Mouse (Mus musculus): Measurements from ENCODE around the gene Irs2.

- TF ChIP-seq CTCF (IDR thresholded peaks at IDR 0.05; ENCODE audit: insufficient read depth, low read depth, low read length), result no peak
- no peak for TF ChIP-seq POLR2A (IDR thresholded peaks at IDR 0.05; ENCODE audit: insufficient read depth, low read depth, low read length)
Measured at GRCm38 (mm10) chr8:11010913-11011605, 2.8 kb upstream of the Irs2 start.
